Mouse (Mus musculus): ENCODE data around the gene Otud3.
"Not testable (repeated sequence)": the region's sequence is repeated elsewhere in the genome, so short reads cannot be mapped to it uniquely, and the experiment has no call there.

The Otud3 gene

DNA sequence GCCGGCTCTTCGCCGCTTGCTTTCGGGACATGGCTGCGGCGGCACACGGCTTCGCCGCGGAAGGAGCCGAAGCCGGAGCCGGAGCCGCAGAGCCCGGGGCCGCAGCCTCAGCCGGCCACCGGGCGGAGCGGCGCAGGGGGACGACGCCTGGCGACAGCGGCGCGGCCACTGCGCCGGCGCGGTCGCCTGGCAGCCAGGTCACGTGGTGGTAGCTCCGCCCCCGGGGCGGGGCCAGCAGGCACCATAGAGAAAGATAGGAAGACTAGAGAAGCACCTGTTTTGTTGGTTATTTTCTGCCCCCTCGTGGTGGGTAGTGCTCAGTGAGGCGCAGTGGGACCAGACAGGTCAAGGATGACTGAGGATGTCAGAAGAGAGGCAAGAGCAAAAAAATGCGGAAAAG, at the start of gene Otud3:
TSS of gene Otud3 (minus strand) at position 149 of the 400 bp plus-strand sequence.
- DNase-seq (ENCODE audit: low spot score) = peak; percentile 92

DNA sequence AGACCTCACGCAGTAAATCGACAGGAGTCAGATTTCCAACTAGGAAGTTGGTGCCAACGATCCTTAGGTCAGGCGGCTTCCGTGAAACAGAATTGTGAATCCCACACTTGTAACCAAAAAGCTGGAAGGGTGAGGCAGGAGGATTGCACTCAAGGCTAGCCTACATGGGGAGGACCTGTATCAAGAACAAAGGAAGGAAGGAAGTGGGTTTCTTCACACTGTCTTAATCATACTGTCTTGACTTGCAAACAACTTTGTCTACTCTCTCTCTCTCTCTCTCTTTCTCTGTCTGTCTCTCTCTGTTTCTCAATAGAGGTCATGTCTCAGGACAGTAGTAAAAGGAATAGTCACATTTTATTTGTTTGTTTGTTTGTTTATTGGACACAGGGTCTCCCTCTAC, 49.0 kb upstream of the Otud3 start:
- DNase-seq (ENCODE audit: low spot score) = no peak

DNA sequence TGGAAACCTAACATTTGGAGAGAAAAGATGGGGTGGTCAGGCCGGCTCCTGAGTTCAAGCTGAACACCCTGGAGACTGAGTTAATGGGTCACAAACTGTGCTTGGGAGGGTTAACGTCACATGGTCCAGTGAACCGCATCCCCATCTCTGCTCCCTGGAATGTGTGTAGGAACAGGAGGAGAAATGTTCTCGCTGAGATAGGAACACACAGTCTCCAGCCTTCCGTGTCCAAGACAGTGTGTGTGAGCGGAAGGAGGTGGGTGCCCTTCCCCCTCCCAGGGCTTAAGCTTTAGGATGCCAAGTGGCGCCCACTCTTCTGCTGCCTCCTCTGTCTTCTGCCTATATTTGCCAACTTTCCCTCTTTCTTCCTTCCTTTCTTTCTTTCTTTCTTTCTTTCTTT, 46.2 kb upstream of the Otud3 start:
- no peak for DNase-seq (ENCODE audit: low spot score)

DNA sequence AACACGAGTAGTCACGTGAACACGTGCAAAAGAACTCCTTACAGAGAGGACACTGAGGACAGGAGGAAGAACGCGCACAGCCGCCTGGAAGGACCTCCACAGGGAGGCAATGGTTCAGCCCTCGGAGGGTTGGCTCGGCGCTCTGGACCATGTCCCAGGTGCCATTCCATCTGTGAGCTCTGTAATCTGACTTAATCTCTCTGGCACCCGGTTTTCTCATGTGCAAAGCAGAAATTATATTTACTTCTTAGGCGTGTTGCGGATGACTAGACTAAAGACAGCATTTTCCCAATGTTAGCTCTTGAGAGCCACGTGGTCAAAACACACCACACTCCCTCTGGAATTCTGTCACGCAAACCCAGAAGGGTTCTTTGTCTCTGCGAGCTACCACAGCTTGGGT, 45.4 kb upstream of the Otud3 start:
- DNase-seq (ENCODE audit: low spot score) = no peak

DNA sequence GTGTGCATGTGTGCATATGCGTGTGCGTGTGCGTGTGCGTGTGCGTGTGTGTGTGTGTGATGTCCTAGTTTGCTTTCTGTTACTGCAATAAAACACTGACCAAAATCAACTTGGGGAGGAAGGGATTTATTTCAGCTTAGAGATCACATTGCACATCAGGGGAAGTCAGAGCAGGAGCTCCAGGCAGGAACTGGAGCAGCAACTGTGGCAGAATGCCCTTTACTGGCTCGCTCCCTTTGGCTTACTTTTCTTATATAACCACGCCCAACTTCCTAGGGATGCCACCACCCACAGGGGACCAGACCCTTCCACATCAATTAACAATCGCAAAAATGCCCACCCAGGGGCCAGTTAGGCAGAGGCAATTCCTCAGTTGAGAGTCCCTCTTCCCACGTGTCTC, 44.9 kb upstream of the Otud3 start:
- no peak for DNase-seq (ENCODE audit: low spot score)

DNA sequence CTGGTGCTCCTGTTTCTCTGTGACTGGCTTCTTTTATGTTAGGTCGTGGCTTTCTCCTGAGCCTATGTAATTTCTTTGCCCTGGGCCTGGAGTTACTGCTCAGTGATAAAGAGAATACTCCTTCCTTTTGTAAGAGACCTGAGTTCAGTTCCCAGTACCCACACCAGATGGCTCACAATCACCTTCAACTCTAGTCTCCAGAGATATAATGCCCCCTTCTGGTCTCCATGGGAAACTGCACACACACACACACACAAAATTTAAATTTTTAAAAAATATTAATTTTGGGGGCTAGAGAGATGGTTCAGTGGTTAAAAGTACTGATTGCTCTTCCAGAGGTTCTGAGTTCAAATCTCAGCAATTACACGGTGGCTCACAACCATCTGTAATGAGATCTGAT, 34.5 kb upstream of the Otud3 start:
- no peak for DNase-seq (ENCODE audit: low spot score)

DNA sequence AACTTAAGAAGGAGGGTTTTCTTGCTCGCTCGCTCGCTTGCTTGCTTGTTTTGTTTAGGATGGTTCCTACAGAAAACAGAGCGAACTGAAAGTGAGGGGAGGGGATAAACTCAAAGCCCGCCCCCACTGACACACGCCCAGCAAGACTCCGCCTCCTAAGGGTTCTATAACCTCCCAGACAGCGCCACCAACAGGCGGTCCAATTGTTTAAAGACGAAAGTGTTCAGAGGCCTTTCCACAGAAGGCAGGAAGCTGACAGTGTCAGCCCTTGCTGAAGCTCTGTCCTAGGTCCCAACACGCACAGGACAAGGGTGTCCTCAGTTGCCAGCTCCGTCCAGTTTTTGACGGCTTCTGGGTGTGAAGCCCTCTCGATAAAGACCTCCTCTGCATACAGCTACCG, 30.0 kb upstream of the Otud3 start:
- DNase-seq (ENCODE audit: low spot score) = peak; percentile 80

DNA sequence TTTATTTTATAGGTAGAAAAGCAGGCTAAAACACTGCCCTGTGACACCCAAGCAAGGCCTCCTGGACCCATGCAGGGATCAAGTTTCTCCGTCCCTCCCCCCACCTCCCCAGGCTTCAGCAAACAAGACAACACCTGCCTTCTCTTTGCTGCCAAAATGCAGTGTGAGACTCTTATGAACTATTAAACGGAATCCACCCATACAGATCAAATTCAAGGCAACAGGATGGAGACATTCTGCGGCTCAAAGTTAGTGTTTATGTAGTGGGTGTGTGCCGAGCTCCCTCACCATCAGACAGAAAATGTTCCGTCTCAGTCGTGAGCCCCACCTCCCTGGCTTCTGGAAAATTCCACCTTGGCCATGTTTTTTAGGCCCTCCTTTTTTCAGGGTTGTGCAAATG, 28.2 kb upstream of the Otud3 start:
- DNase-seq (ENCODE audit: low spot score) = no peak

DNA sequence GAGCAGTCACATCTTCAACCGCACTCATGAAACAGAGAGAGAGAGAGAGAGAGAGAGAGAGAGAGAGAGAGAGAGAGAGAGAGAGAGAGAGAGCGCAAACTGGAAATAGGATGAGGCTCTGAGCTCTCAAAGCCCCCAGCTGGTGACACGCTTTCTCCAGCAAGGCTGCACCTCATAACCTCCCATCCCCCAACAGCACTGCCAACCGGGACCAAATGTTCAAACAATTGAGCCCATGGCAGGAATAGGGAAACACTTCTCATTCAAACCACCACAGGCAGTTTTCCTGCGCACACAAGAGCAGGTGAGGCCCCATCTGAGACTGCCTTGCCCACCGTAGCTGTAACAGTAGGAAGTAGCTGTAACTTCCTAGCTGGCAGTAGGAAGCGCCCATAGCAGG, 27.7 kb upstream of the Otud3 start:
- DNase-seq (ENCODE audit: low spot score) = no peak

DNA sequence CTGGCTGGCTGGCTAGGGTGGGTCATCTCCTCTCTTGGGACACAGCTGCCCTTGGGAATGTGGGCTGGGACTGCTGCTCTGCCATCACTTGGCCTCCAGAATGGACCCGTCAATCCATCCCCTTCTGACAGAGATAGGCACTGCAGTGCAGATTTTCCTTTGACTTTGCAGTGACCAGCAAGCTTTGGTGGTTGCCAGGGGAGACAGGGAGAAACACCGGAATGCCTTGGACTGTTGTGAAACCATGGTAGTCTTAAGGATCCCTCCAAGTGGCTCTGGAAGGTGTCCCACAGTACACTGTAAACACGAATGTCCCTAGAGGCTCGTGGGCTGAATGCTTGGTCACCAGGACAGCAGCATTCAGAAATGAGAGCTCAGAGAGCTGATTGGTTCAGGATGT, 25.7 kb upstream of the Otud3 start:
- DNase-seq (ENCODE audit: low spot score) = no peak

DNA sequence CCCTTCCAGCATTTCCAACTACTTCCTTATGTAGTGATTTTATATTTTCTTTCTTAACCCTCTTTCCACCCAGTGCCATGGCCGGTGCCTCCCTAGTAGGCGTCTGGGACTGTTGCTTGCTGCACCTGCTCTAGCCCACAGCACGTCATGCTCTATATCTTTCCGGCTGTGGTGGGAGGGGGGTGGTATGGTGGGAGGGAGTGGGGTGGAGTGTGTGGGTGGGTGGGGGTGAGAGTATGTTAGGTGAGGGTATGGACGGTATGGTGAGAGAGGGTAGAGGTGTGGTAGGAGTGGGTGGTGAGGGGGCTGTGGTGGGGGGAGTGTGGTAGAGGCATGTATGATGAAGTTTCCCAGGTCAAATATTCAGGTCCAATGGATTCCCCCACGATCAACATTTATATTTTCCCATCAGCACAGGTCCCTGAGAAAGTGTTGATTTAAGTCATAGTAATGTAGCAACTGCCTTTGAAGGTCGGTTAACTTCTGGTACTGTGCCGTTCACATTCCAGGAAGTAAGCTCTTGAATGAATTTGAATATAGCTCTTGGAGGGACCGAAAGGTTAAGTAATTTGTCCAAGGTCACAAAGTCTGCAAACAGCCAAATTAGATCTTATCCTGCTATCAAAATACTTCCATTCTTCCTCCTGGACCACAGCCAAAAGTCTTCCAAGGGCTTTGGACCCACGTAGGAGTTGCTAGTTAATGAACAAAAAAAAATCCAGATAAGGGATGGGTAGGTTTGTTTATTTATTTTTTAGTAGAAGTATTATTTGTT, 24.9 kb upstream of the Otud3 start:
- DNase-seq (ENCODE audit: low spot score) = no peak

DNA sequence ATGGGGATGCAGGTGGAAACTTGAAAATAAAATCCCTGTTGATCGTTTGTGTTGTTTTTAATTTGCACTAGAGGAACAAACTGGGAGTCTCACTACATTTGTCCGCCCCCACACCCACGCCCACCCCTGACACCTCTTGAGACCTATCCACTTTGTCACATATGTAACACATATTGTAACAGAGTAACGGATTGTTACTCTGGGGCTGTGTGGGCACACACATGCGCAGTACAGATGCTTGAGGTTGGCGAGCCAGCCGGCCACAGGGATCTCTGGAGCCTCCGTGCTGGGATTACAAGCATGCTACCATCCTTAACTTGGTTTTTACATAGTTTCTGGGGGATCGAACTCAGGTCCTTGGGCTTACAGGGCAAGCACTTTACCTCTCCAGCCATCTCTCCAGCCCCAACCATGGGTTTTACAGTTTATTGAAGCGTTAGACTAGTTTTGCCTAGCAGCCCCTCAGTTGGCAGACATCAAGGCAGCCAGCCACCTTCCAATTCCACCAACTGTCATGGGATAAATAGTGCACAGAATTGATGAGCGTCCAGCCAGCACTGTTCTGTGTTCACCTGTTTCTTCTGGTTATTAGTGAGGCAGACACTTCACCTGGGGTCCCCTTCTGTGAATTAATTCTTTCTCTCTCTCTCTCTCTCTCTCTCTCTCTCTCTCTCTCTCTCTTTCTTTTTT, 20.9 kb upstream of the Otud3 start:
- no peak for DNase-seq (ENCODE audit: low spot score)

DNA sequence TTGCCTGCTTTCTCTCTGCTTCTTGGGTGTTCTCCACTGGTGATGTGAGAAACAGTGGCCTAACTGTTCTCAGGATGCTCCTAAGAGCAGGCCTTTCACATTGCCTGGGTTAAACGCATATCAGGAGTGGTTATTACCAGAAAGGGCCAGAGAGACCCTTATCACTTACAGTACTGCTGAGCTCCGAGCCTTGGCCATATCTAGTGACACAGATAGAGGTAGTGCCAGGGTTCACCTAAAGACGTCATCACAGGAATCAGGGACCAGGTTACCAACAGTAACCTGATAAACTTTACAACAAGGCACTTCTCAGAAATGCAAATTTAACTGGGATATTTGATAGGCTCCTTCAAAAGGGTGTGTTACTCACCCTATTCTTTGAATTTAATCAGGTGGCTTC, 20.1 kb upstream of the Otud3 start:
- no peak for DNase-seq (ENCODE audit: low spot score)

DNA sequence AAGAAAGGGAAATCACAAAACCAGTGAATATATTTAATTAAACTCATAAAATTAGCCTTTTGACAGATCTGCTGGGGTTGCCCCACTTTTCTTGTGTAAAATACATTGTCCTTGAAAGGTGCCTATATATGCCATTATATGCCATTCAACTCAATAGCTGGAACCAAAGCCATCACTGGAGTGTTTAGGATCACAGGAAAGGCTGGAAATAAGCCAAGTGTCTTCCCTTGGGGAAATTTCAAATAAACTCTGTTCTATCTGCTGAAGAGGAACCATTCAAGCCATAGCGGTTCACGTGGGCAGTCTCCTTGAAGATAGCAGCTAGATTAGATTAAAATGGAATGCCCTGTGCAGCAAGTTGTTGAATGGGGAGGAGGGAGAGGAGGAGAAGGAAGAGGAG, 11.8 kb upstream of the Otud3 start:
- DNase-seq (ENCODE audit: low spot score) = no peak

DNA sequence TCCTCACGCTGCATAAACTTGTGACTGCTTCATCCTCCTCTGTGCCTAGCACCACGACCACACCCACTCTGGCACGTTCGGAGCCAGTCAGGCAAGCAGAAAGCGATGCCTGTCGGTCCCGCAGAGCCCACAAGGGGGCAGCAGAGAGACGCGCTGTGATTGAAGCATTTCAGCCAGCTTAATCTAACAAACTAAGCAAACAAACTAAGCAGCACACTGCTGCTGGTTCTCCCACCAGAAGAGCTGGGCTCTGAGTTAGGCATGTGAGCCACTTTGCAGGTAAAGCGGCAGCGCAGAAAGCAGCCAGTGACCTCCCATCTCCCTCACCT, 8.3 kb upstream of the Otud3 start:
- DNase-seq (ENCODE audit: low spot score) = peak; percentile 78

DNA sequence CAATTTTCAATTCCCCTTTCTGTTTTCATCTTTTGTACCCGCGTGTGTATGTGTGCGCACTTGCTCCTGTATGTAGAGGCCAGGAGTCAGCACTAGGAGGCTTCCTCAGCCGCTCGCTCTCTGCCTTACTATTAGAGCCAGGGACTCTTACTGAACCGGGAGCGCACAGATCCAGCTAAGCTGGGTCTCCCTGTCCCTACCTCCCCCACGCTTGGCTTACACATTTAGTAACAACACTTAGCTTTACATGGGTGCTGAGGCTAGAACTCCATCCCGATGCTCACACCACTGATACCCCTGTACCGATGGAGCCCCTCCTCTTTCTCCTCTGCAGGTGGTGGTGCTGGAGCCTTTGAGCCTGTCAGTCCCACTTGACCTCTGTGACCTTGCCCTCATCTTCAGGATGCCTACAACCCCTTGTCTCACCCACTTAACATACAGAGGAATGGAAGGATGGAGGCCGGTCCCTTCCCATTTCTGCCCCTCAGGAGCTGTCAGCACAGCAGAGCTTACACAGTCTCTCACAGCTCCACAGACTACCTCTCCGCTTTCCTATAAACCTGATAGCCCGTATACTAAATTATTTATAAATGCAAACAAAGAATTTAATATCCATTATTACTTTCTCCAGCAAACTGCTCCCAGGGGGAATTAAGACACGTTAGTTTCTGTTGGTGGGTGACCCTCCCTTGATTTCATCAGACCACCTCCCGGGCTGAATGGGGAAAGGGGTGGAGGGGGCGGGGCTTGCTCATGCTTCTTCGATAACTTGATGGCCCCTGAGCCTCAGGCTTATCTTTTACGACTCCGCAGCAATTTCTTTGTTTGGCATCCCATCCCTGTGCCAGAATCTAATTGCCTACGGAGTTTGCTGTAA, 7.7 kb upstream of the Otud3 start:
- no peak for DNase-seq (ENCODE audit: low spot score)

DNA sequence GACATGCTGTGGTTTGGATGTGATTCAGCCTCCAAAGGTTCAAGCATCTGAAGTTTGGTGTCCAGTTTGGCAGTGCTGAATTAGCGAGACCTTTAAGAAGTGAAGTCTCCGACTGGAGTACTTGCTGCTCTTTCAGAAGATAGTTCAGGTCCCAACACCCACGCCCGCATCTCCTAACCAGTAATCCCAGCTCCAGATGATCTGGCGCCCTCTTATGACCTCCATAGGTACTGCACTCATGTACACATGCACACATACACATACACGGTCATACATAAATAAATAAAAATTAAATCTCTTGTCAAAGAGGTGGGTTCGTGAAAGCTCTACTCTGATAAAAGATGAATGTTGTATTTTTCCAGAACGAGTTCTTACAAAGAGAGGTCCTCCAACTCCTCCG, 3.5 kb upstream of the Otud3 start:
- DNase-seq (ENCODE audit: low spot score) = no peak

DNA sequence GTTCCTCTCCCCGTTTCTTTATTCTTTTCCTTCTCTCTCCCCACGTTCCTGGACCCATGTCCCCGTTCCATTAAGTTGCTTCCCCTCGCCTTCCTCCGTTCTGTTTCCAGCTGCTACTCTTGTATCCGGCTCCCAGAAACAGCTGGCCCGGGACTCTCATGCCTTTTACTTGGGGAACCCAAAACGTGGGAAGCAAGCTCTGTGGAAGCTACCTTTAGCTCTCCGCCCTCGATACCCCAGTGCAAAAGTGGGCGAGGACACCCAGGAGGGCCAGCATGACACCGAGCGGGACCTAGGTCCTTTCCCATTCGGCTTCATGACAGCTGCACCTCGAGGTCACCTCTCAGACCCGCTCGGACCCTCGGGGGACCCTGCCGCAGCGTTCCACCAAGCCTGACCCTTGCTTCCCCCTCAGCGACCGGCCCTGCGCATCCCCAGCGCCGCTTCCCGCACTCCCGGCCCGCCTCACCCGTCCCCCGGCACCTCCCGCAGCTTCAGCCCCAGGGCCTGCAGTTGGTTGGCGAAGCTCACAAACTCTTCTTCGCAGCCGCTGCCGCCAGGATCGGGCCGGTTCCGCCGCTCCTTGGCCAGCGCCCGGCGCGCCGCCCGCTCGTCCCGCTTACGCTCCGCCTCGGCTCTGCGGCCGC, 481 bp downstream of the Otud3 start:
- no peak for DNase-seq (ENCODE audit: low spot score)

DNA sequence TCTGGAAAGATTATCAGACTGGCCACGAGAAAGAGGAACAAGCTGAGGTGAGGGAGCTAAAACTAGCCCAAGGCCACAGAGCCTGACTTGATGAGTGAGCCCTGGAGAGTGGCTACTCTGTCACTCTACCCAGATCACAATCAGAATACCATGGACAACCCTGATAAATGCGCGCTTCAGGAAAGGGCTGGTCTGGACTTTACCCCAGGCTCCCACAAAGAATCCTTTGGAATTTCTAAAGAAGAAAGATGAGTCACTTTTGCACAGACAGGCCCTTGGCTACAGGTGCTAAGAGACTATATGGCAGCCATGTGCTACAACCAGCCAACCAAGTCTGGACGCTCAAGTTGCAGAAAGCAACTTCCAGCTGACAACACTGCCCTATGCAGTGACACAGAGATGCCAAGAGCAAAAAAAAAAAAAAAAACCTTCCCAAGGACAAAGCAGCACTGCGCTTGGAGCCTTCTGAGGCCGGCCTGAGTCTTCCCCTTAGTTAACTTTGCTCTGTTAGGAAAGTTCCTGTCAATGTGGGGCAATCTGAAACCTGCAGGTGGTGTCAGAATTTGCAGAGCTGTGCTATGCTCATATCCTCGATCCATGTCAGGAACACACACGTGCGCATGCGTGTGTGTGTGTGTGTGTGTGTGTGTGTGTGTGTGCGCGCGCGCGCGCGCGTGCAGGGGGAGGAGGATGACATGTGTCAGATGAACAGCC, 8.0 kb downstream of the Otud3 start:
- DNase-seq (ENCODE audit: low spot score) = no peak

DNA sequence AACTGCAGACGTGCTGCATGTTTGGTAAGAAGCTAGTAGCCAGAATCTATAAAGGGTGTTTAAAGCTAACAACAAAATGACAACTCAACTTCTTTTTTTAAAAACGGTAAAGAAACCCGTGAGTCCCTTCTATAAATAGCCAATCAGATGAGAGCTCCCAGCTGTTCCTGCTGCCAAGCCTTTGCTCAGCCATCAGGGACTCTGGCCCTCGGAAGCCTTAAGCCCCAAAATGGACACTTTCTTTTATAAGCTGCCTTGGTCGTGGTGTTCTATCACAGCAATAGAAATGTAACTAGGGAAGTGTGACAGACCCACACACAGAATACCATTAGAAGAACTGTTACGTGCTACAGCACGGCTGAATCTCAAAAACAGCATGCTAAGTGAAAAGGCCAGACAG, 14.4 kb downstream of the Otud3 start:
- DNase-seq (ENCODE audit: low spot score) = no peak

DNA sequence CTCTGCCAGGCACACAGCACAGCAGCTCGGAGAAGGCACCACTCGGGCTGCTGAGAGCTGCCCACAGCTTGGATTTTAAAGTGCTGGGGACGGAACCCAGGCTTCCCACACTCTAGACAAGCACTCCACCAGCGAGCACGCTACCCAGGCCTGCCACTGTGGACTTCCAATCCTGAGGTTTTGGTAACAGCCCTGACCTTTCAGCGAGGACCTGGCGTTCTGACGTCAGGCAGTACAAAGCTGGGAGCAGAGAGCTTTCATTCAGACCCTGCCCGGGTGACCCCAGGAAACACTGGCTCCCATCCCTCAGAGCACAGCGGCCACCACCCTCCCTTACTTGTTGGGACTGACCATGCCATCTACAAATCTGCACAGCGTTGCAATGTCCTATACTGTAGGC, 20.0 kb downstream of the Otud3 start:
- not testable (repeated sequence) for DNase-seq (ENCODE audit: low spot score)

DNA sequence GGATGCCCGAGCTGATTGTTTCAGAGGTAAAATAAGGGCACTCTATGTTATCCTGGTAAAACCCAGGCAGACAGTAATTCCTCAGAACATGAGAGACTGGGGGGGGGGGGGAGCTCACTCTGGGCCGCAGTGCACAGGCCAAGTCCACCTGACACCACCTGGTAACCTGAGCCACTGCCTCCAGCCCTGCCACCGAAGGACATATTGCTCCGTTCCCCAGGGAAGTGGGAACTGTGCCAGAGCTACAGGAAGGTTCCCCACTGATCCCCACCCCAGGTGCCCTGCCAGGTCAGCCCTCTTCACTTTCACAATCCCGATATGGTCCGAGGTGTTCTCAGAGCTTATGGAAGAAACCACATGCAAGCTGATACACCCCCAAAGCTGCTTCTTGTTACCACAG, 21.1 kb downstream of the Otud3 start:
- DNase-seq (ENCODE audit: low spot score) = no peak

Measured in c-Kit-positive CD71-positive TER-119-positive erythroid progenitor cells, embryonic 14.5 days (primary cell).